Mouse (Mus musculus) kidney, adult 2 months (tissue): ENCODE measurements around the gene Calhm2. TPM values are rescaled to one million over a fixed set of nuclear protein-coding genes. Genes with fewer than 3 reads are reported as not detected.

ENCODE experiments used
- DNase-seq: peaks from one replicate; pipeline ENCODE4 v3.0.0; 2021
- H3K27ac ChIP-seq: fragments of 200-500 bp; 2 replicates; pipeline ENCODE4 v1.5.1; 2012; ENCODE audit warnings: low read depth, low read length, control low read depth, inconsistent platforms; ENCODE audit not compliant: insufficient read depth
- H3K27me3 ChIP-seq: fragments of 200-500 bp; replicated peaks from 2 replicates; pipeline ENCODE4 v1.6.1; 2012; ENCODE audit warnings: mild to moderate bottlenecking, moderate library complexity, low read length, inconsistent platforms; ENCODE audit not compliant: control insufficient read depth, insufficient read depth
- H3K36me3 ChIP-seq: fragments of 200-500 bp; 2 replicates; pipeline ENCODE4 v1.6.1; 2012; ENCODE audit warnings: mild to moderate bottlenecking, moderate library complexity, low read length, inconsistent platforms; ENCODE audit not compliant: control insufficient read depth, insufficient read depth
- H3K4me1 ChIP-seq: fragments of 200-500 bp; 2 replicates; pipeline ENCODE4 v1.6.1; 2011; ENCODE audit warnings: low read length; ENCODE audit not compliant: control insufficient read depth, insufficient read depth
- H3K4me3 ChIP-seq: fragments of 200-500 bp; 2 replicates; pipeline ENCODE4 v1.5.1; 2011; ENCODE audit warnings: mild to moderate bottlenecking, low read depth, low read length, control low read depth; ENCODE audit not compliant: insufficient read depth
- CTCF ChIP-seq: fragments of 200-500 bp; conservative IDR thresholded peaks from 2 replicates; pipeline ENCODE4 v1.5.1; 2011; ENCODE audit warnings: low read depth, mild to moderate bottlenecking, control low read depth, low read length, moderate library complexity, mixed read lengths; ENCODE audit not compliant: insufficient read depth, insufficient read length
- POLR2A ChIP-seq: fragments of 200-500 bp; IDR thresholded peaks from one replicate; pipeline ENCODE4 v1.6.1; 2011; ENCODE audit warnings: low read depth, low read length, control low read depth
- WGBS: fragments of 180-500 bp; shearing (Covaris S2); methylation state at CpG from one replicate; pipeline ENCODE4 v1.1.7; 2018; 5-methylcytosine and 5-hydroxymethylcytosine counted together
- polyA plus RNA-seq: library from polyadenylated mRNA; depleted of rRNA; stranded (reverse); fragments of >200 nt; gene quantifications from 2 replicates; pipeline ENCODE4 v1.2.3, GENCODE M21; 2012; rRNA removed

The Calhm2 gene
- 5.4 and 5.7 TPM in 2 replicates for polyA plus RNA-seq

DNA sequence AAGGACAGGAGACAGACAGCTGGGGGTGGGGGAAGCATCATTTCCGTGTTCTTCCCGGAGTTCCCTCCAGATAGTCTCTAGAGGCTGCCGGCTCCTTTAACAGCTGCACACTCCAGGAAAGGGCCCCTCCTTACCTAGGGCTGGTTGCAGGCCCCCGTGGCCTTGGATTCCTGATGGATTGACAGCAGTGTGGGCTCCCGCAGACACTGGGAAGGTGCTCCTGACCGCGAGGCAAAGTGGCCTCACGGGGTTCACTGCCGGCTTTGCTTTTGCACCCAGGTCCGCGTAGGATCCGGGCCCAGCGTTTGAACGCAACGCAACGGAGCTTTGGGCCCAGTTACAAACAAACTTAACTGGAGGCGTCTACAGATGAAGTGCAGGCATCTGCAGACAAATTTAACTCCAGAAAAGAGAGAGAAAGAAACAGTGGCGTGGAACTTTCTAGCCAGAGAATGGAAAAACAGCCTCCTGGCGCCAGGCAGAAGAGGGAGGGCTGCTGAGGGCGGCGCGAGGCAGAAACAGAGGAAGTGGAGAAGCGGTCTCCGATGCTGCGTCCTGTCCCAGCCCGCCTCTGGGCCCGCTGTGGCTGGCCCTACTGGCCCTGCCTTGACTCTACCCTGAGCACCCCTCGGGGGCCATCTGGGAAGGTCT, at the start of gene Calhm2:
Gene Calhm2 (minus strand): TSS at position 524 of the 651 bp plus-strand sequence.
- TF ChIP-seq POLR2A (no peak), CTCF (no peak)
- peak; percentile 52 for DNase-seq
- peak within 1 kb of the TSS; percentile 66 for H3K4me3 ChIP-seq
- no peaks in the 10 kb centered on the region for H3K27me3 ChIP-seq
- no peaks in the 10 kb centered on the region for H3K4me1 ChIP-seq
- WGBS, result 16% methylated on average over 28 of the region's 28 CpGs
- H3K36me3 ChIP-seq, result no peaks in the 10 kb centered on the region
- H3K27ac ChIP-seq, result peak within 1 kb of the TSS; percentile 75

DNA sequence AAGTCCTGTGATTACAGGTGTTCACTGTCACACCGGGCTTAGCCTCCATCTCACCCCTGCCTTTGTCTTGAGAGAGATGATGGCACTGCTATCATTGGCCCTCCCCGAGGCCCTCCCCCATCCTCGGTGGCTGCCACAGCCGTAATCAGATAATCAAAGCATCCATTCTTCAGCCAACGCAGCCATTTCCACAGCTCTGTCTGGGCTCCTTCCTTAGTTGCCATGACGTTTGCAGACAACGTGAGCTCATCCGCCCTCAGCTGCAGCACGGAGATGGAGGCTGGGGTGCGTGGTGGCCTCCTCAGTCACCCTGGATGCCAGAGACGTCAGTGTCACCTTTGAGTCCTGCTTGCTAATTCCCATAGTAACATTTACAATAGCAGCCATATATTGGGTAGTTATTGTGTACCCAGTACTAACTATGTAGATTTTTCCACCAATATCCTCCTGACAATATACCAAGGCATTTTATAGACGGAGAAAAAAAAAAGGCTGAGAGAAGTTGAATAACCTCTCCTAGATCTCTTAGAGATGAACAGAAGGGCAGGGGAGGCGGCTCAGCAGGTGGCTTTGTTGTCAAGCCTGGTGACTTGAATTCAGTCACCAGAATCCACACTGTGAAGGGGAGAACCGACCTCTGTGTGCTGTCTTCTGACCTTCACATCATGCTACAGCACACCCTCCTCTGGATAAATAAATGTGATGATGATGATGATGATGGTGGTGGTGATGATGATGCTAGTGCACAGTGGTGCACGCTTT, 48.6 kb upstream of the Calhm2 start:
- Histone ChIP-seq H3K4me3 (no peak overlapping the region), H3K27me3 (no peaks in the 10 kb centered on the region), H3K4me1 (no peaks in the 10 kb centered on the region), H3K36me3 (no peaks in the 10 kb centered on the region), H3K27ac (no peak overlapping the region)
- TF ChIP-seq CTCF (no peak), POLR2A (no peak)
- no peak for DNase-seq
- 58% methylated on average over 15 of the region's 15 CpGs for WGBS

DNA sequence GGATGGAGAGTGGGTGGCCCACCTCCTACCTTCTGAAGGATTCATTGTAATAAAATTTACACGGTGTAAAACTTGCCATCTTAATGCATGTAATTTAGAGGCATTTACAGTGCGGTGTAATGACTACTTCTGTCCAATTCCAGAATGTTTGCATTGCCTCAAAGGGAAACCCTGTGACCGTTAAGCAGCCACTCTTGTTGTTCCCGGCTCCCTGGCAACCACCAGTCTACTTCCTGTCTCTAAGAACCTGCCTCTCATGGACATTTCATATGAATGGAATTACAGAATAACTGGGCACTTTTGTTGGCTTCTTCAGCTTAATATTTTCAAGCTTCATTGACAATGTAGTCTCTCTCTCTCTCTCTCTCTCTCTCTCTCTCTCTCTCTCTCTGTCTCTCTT, 46.6 kb upstream of the Calhm2 start:
- TF ChIP-seq CTCF (no peak), POLR2A (no peak)
- WGBS, result 35% methylated on average over 4 of the region's 4 CpGs

DNA sequence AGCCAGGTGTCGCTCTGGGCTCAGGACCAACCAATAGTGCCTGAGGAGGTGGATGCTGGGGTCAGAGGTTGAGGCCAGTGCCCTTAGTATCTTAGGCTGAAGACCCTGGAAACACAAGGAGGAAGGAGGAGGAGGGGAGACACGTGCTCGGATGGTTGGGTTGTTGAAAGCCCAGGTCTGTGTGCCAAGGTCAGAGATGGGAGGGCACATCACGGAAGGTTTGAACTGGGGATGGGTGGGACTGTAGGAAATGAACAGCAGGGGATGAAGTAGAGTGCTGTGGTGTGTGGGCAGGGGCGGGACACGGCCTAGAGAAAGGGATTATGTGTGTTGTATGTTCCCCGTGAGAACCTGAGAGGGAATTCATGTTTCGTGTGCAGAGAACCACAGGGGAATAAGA, 46.1 kb upstream of the Calhm2 start:
- Histone ChIP-seq H3K4me3 (no peak overlapping the region), H3K27ac (no peak overlapping the region), H3K4me1 (no peaks in the 10 kb centered on the region), H3K36me3 (no peaks in the 10 kb centered on the region), H3K27me3 (no peaks in the 10 kb centered on the region)
- 65% methylated on average over 8 of the region's 8 CpGs for WGBS
- DNase-seq, result no peak
- TF ChIP-seq CTCF, result no peak
- TF ChIP-seq POLR2A, result no peak

More for the DNA sequence above, 46.6 kb upstream of the Calhm2 start:
- DNase-seq, result no peak
- Histone ChIP-seq H3K4me1 (no peaks in the 10 kb centered on the region), H3K27ac (no peak overlapping the region), H3K27me3 (no peaks in the 10 kb centered on the region), H3K36me3 (no peaks in the 10 kb centered on the region), H3K4me3 (no peak overlapping the region)

DNA sequence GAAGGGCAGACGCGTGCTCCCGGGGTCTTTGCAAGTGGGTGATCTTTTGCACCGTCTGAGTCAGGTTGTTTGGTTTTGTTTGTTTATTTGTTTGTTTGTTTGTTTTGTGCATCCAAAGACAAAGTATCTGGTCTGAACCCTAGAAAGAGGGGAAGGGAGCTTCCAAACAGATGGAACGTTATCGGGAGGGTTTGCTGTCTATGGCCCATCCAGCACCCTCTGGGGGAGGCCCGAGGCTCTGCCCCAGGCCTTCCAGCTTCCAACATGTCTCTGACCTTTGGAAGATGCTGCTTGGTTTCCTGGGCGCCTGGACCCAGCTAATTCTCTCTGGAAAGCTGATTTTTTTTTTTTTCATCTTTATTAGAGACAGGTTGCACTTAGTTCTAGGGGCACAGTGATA, 41.9 kb upstream of the Calhm2 start:
- H3K4me1 ChIP-seq, result no peaks in the 10 kb centered on the region
- DNase-seq, result no peak
- H3K4me3 ChIP-seq, result no peak overlapping the region
- no peak overlapping the region for H3K27ac ChIP-seq
- H3K27me3 ChIP-seq, result no peaks in the 10 kb centered on the region
- TF ChIP-seq CTCF (no peak), POLR2A (no peak)
- no peaks in the 10 kb centered on the region for H3K36me3 ChIP-seq
- 36% methylated on average over 8 of the region's 8 CpGs for WGBS

DNA sequence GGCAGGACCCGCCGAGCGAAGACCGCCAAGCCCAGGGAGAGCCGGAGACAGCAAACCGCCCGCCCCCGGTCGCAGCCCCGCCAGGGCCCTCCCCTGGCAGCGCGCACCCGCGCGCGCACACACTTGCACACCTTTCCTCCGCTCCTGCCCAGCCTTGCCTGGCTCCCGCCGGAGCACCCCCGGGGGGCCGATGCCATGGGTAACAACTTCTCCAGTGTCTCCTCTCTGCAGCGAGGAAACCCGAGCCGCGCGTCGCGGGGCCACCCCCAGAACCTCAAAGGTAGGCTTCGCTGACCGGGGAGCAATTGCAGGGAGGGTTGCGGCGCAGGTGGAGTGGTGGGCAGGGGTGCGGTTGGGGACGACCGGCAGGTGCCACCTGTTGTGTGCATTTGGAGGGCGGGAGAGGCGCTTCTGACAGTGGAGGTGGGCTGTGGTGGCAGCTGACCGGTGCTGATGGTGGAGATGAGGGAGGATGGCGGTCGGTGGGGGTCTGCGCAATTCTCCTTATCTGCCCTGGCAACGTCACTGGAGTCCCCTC, 41.2 kb upstream of the Calhm2 start:
- H3K4me3 ChIP-seq, result peak overlapping the region; percentile 51
- DNase-seq, result peak; percentile 10
- H3K36me3 ChIP-seq, result no peaks in the 10 kb centered on the region
- H3K27me3 ChIP-seq, result no peaks in the 10 kb centered on the region
- TF ChIP-seq POLR2A (no peak), CTCF (no peak)
- WGBS, result 3% methylated on average over 42 of the region's 42 CpGs
- no peaks in the 10 kb centered on the region for H3K4me1 ChIP-seq
- no peak overlapping the region for H3K27ac ChIP-seq
